Mouse (Mus musculus): ENCODE measurements at regions not wholly inside any gene's neighbourhood (a gene's known extent, or its start where the extent isn't known, plus 50 kb on each side); places are given as distances from the start of the nearest gene placed in this dataset.
A peak's percentile ranks its signal among the peaks of the same experiment; 100 is the strongest.

- no peak for DNase-seq (ENCODE audit: low spot score)
Observed at GRCm38 (mm10) chr15:14951246-14951645, 1777.3 kb upstream of the Cdh9 start.

GRCm38 (mm10) chr15:14982227-14982626 lies 1746.3 kb upstream of the Cdh9 start:
- DNase-seq (ENCODE audit: low spot score) = no peak

- DNase-seq (ENCODE audit: low spot score) = peak; percentile 3
Observed at GRCm38 (mm10) chr15:15019352-15019751, 1709.2 kb upstream of the Cdh9 start.
